In the genomic region with DNA sequence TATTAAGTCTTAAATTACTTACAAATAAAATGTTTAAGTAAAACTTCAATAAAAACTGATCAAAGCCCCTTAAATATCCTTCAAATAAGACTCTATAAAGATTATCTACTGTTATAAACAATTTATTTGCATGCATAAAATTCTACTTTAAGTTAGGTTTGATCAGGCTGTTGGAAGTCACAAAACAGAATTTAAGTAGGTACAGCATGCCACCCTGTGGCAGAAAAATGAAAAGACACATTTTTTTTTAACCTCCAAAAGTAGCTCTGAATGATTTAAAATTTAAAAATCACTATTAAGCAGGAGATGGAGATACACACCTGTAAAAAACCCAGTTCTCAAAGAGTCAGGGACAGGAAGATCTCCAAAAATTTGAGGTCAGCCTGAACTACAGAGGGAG, we compare ENCODE assay signal across 14 mouse cellular contexts. TPM values are rescaled to one million over a fixed set of nuclear protein-coding genes. Genes with fewer than 3 reads are reported as not detected.
DNase-seq lines count a peak whose midpoint lies in the region; ATAC-seq and TF ChIP-seq lines count a peak whose summit lies in the region.
"Had no signal": no experiment of that assay in that cellular context is flagged by ENCODE, and none has a peak within 500 bp of the region (broad histone marks: within the 10 kb centered on the region; RNA-seq: fewer than 3 reads in every experiment).

No protein-coding gene starts in this region.

- H3K4me3 ChIP-seq in intestine, postnatal 0 days (ENCODE audit: low read depth, low read length) = no peak overlapping the region
- no peak overlapping the region for H3K4me3 ChIP-seq in intestine, embryonic 15.5 days (replicated peaks)
- H3K4me3 ChIP-seq: limb, embryonic 13.5 days had no signal

- no peaks in the 10 kb centered on the region for H3K4me1 ChIP-seq in intestine, postnatal 0 days (replicated peaks; ENCODE audit: control insufficient read depth, insufficient read depth, low read length)
- H3K4me1 ChIP-seq in intestine, embryonic 15.5 days (replicated peaks) = no peaks in the 10 kb centered on the region
- H3K4me1 ChIP-seq: limb, embryonic 13.5 days had no signal

- no peak overlapping the region for H3K27ac ChIP-seq in intestine, postnatal 0 days (ENCODE audit: low read depth, low read length)
- no peak overlapping the region for H3K27ac ChIP-seq in intestine, embryonic 15.5 days
- H3K27ac ChIP-seq: limb, embryonic 13.5 days had no signal

- no peak for ATAC-seq in intestine, postnatal 0 days
- ATAC-seq in intestine, embryonic 15.5 days = no peak

- no peaks in the 10 kb centered on the region for H3K9me3 ChIP-seq in intestine, postnatal 0 days (ENCODE audit: control insufficient read depth)
- H3K9me3 ChIP-seq in intestine, embryonic 15.5 days = no peaks in the 10 kb centered on the region
- H3K9me3 ChIP-seq: limb, embryonic 13.5 days had no signal

- H3K27me3 ChIP-seq in intestine, postnatal 0 days (replicated peaks; ENCODE audit: control insufficient read depth, insufficient read depth, low read length) = no peaks in the 10 kb centered on the region
- H3K27me3 ChIP-seq in intestine, embryonic 15.5 days (replicated peaks) = no peaks in the 10 kb centered on the region
- H3K27me3 ChIP-seq: limb, embryonic 13.5 days had no signal

- DNase-seq in cerebellum, adult 9-10 months = peak; percentile 23
- no peak for DNase-seq in cerebellum, postnatal 4 days (ENCODE audit: low spot score in 2 of 2)
- peak; percentile 57 for DNase-seq in 3T3-L1 (ENCODE audit: low read depth, low spot score)
- DNase-seq in c-Kit-positive CD71-negative TER-119-negative erythroid progenitor cells, embryonic 14.5 days (ENCODE audit: low read depth) = peak; percentile 4
- DNase-seq in frontal cortex, postnatal 10 days (ENCODE audit: low spot score in 2 of 2) = no peak
- no peak for DNase-seq in ovary, adult 18-20 months (ENCODE audit: low spot score)
- DNase-seq: cerebellum, postnatal 36 days; heart, postnatal 14 days; kidney, postnatal 4 days had no signal

- TF ChIP-seq CTCF in intestine, postnatal 0 days (IDR thresholded peaks at IDR 0.05; ENCODE audit: low read depth) = peak; percentile 54

- H3K4me2 ChIP-seq in intestine, postnatal 0 days (replicated peaks; ENCODE audit: low read depth) = no peak overlapping the region
- H3K4me2 ChIP-seq in intestine, embryonic 15.5 days (replicated peaks) = no peak overlapping the region
- H3K4me2 ChIP-seq: limb, embryonic 13.5 days had no signal

- H3K9ac ChIP-seq in intestine, postnatal 0 days (ENCODE audit: low read depth, low read length) = no peak overlapping the region
- H3K9ac ChIP-seq in intestine, embryonic 15.5 days = no peak overlapping the region
- H3K9ac ChIP-seq: limb, embryonic 13.5 days had no signal

- no peaks in the 10 kb centered on the region; the same call in 1 of the 2 replicates for H3K36me3 ChIP-seq in intestine, postnatal 0 days (ENCODE audit: control insufficient read depth, insufficient read depth)
- H3K36me3 ChIP-seq in intestine, embryonic 15.5 days = no peaks in the 10 kb centered on the region
- H3K36me3 ChIP-seq: limb, embryonic 13.5 days had no signal

RNA-seq across cellular contexts. Expression of gene Gm10306, which starts 33.0 kb away (rescaled TPM):
- not detected in 2 replicates for polyA plus RNA-seq in intestine, postnatal 0 days (2015; fragmentation: Nextera tagmentation; extraction: Ambion mirVana)
- polyA plus RNA-seq in intestine, embryonic 15.5 days (2015; fragmentation: Nextera tagmentation; extraction: Ambion mirVana) = 0.72 TPM in 1 of 2 replicates, not detected in the other
- polyA plus RNA-seq: C2C12; limb, embryonic 13.5 days; stomach, embryonic 14.5 days had no signal

RNA-seq across cellular contexts. Expression of gene Caap1, which starts 33.3 kb away (rescaled TPM):
- 9.3 and 9.8 TPM in 2 replicates for polyA plus RNA-seq in intestine, postnatal 0 days (2015; fragmentation: Nextera tagmentation; extraction: Ambion mirVana)
- 13.7 and 16.3 TPM in 2 replicates for polyA plus RNA-seq in intestine, embryonic 15.5 days (2015; fragmentation: Nextera tagmentation; extraction: Ambion mirVana)

Comparison
In these comparisons a context has a peak if more than half of its experiments do, and no peak if none do; other contexts are left out.
1. DNase-seq: peak in cerebellum, adult 9-10 months (single experiment), 3T3-L1 (single experiment) and c-Kit-positive CD71-negative TER-119-negative erythroid progenitor cells, embryonic 14.5 days (single experiment); none in cerebellum, postnatal 4 days (0 of 2), frontal cortex, postnatal 10 days (0 of 2) and ovary, adult 18-20 months (single experiment).